Mouse (Mus musculus): ENCODE measurements around the gene Efcab6.

GRCm38 (mm10) chr15:83996864-83997263 lies 68.3 kb downstream of the Efcab6 start:
- TF ChIP-seq CTCF (conservative IDR thresholded peaks at IDR 0.05 in 1 of 2, IDR thresholded peaks at IDR 0.05 in 1 of 2; ENCODE audit: low read depth in 2 of 2, low read length in 2 of 2) (no peak), POLR2A (IDR thresholded peaks at IDR 0.05; ENCODE audit: low read depth, low read length) (no peak), NELFE (IDR thresholded peaks at IDR 0.05; ENCODE audit: low read depth, low read length) (no peak), E2F4 (IDR thresholded peaks at IDR 0.05; ENCODE audit: insufficient replicate concordance, low read depth, low read length) (no peak), EP300 (IDR thresholded peaks at IDR 0.05; ENCODE audit: low read length) (no peak), KAT2A (IDR thresholded peaks at IDR 0.05; ENCODE audit: insufficient replicate concordance, low read length) (no peak), ZC3H11A (IDR thresholded peaks at IDR 0.05; ENCODE audit: low read depth, low read length) (no peak), MAX (IDR thresholded peaks at IDR 0.05; ENCODE audit: low read length) (no peak), USF1 (IDR thresholded peaks at IDR 0.05; ENCODE audit: low read depth, low read length) (no peak), ZKSCAN1 (IDR thresholded peaks at IDR 0.05; ENCODE audit: borderline replicate concordance, low read depth, low read length) (no peak), MAFK (IDR thresholded peaks at IDR 0.05; ENCODE audit: insufficient replicate concordance, low read length) (no peak), RAD21 (IDR thresholded peaks at IDR 0.05; ENCODE audit: low read depth, low read length) (no peak), HCFC1 (IDR thresholded peaks at IDR 0.05; ENCODE audit: low read depth, low read length) (no peak)
